16 mouse cellular contexts compared by ENCODE assay signal in genomic region chr2:154972981-154973380, GRCm38 (mm10).
"Had no signal": no experiment of that assay in that cellular context is flagged by ENCODE, and none has a peak within 500 bp of the region (broad histone marks: within the 10 kb centered on the region; RNA-seq: fewer than 3 reads in every experiment).

No protein-coding gene starts in this region.

- H3K4me1 ChIP-seq: liver, embryonic 12.5 days; neural tube, embryonic 13.5 days had no signal

- H3K9ac ChIP-seq: limb, embryonic 15.5 days; liver, embryonic 12.5 days; midbrain, embryonic 12.5 days; neural tube, embryonic 13.5 days had no signal

- H3K36me3 ChIP-seq: limb, embryonic 15.5 days; liver, embryonic 12.5 days; midbrain, embryonic 12.5 days; neural tube, embryonic 13.5 days had no signal

- H3K4me2 ChIP-seq: limb, embryonic 15.5 days; liver, embryonic 12.5 days; midbrain, embryonic 12.5 days; neural tube, embryonic 13.5 days had no signal

- H3K9me3 ChIP-seq: limb, embryonic 15.5 days; liver, embryonic 12.5 days; midbrain, embryonic 12.5 days; neural tube, embryonic 13.5 days had no signal

- H3K27ac ChIP-seq: kidney, postnatal 0 days; layer of hippocampus, adult 2 months; liver, embryonic 12.5 days; midbrain, embryonic 12.5 days; neural tube, embryonic 13.5 days had no signal

- DNase-seq: kidney, adult 9 months; kidney, postnatal 4 days; left cerebral cortex, postnatal 4 days; lung, postnatal 14 days; retina, postnatal 1 day; right cerebral cortex, postnatal 4 days; spleen, adult 18-20 months; thymus, adult 18-20 months; thymus, postnatal 14 days had no signal

- H3K4me3 ChIP-seq: layer of hippocampus, adult 2 months; limb, embryonic 15.5 days; liver, embryonic 12.5 days; midbrain, embryonic 12.5 days; neural tube, embryonic 13.5 days had no signal

- H3K27me3 ChIP-seq: limb, embryonic 15.5 days; liver, embryonic 12.5 days; midbrain, embryonic 12.5 days; neural tube, embryonic 13.5 days had no signal

- ATAC-seq: liver, embryonic 12.5 days; midbrain, embryonic 16.5 days had no signal
